Mouse (Mus musculus): ENCODE results near the gene Ccdc69.

DNA sequence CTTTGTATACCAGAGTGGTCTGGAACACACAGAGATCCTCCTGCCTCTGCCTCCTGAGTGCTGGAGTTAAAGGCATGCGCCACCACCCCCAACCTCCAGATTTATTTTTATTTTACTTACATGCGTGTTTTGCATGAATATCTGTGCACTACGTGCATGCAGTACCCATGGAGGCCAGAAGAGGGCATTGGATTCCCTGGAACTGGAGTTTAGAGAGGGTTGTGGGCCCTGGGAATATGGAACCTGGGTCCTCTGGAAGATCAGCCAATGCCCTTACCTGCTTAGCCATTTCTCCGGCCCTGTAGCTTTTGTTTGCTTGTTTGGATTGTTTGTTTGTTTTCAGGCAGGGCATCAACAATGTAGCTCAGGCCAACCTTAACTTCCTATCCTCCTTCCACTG, 36.6 kb downstream of the Ccdc69 start:
- TF ChIP-seq EP300 (IDR thresholded peaks at IDR 0.05) (no peak), CTCF (IDR thresholded peaks at IDR 0.05) (peak; percentile 66)

Measured in lung, postnatal 0 days (tissue).